Mouse (Mus musculus): ENCODE results near the gene Il33. TPM values are rescaled to one million over a fixed set of nuclear protein-coding genes. Genes with fewer than 3 reads are reported as not detected.

The Il33 gene
- polyA plus RNA-seq, 1 experiment from 2014 or later: 1.0 TPM

Other genes starting within 250 kb of the Il33 start
- gene Mlana, start 227.3 kb upstream of the Il33 start, polyA plus RNA-seq (2016; fragmentation: Nextera tagmentation; extraction: Ambion mirVana): not detected in 2 replicates
- 7.4 and 8.3 TPM in 2 replicates for gene 9930021J03Rik, start 119.1 kb upstream of the Il33 start, polyA plus RNA-seq (2016; fragmentation: Nextera tagmentation; extraction: Ambion mirVana)
- 41.8 and 41.9 TPM in 2 replicates for gene Ranbp6, start 112.1 kb upstream of the Il33 start, polyA plus RNA-seq (2016; fragmentation: Nextera tagmentation; extraction: Ambion mirVana)
- gene Trpd52l3, start 78.7 kb downstream of the Il33 start, polyA plus RNA-seq (2016; fragmentation: Nextera tagmentation; extraction: Ambion mirVana): not detected in 2 replicates
- gene Uhrf2, start 105.4 kb downstream of the Il33 start, polyA plus RNA-seq (2016; fragmentation: Nextera tagmentation; extraction: Ambion mirVana): 74.6 and 80.9 TPM in 2 replicates

All from neural tube, embryonic 12.5 days (tissue).